Mouse (Mus musculus): ENCODE measurements around the gene Mapk1. TPM values are rescaled to one million over a fixed set of nuclear protein-coding genes. Genes with fewer than 3 reads are reported as not detected.

Mapk1 gene
- polyA plus RNA-seq (2015; fragmentation: Nextera tagmentation; extraction: Ambion mirVana) = 194 and 219 TPM in 2 replicates

DNA sequence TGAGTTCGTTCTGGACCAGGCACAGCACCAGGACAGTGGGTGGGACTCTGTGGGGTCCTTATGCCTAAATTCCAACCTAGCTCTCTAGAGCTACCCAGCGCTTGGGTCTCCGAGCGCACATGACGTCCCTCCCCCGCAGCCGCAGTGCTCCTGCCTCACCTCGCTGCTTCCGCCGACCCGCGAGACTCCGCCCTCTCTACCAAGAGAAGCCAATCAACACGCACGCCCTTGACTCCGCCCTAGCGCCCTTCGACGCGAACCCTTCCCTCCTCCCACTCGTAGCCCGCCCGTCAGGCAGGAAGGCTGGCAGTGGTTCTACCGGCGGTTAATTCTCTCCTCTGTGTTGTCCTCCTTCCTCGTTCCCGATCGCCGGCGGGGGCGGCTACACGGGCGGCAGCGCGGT, at the start of gene Mapk1:
Gene Mapk1, plus strand, starts transcription at position 252 of the 403 bp plus-strand sequence.

GRCm38 (mm10) chr16:17069511-17070443, 86.6 kb downstream of the Mapk1 start, which contains the start of gene Ypel1:
Gene Ypel1, plus strand, starts transcription at chr16:17069696.

Other genes with a start within 250 kb of the Mapk1 start
- 13.4 and 15.8 TPM in 2 replicates for gene Spag6l, start 153.9 kb upstream of the Mapk1 start, polyA plus RNA-seq (2015; fragmentation: Nextera tagmentation; extraction: Ambion mirVana)
- 0.36 TPM in 1 of 2 replicates, not detected in the other for gene Igll1, start 119.4 kb upstream of the Mapk1 start, polyA plus RNA-seq (2015; fragmentation: Nextera tagmentation; extraction: Ambion mirVana)
- 56.2 and 56.3 TPM in 2 replicates for gene Top3b, start 112.6 kb upstream of the Mapk1 start, polyA plus RNA-seq (2015; fragmentation: Nextera tagmentation; extraction: Ambion mirVana)
- 0.52 and 0.58 TPM in 2 replicates for gene Vpreb1, start 112.5 kb upstream of the Mapk1 start, polyA plus RNA-seq (2015; fragmentation: Nextera tagmentation; extraction: Ambion mirVana)
- 14.9 and 16.7 TPM in 2 replicates for gene Ppm1f, start 86.9 kb upstream of the Mapk1 start, polyA plus RNA-seq (2015; fragmentation: Nextera tagmentation; extraction: Ambion mirVana)
- gene Ypel1, start 86.3 kb downstream of the Mapk1 start, polyA plus RNA-seq (2015; fragmentation: Nextera tagmentation; extraction: Ambion mirVana) = 45.9 and 60.6 TPM in 2 replicates
- gene Ppil2, start 127.9 kb downstream of the Mapk1 start, polyA plus RNA-seq (2015; fragmentation: Nextera tagmentation; extraction: Ambion mirVana) = 97.5 and 103 TPM in 2 replicates
- gene 2610318N02Rik, start 141.8 kb downstream of the Mapk1 start, polyA plus RNA-seq (2015; fragmentation: Nextera tagmentation; extraction: Ambion mirVana) = 4.6 and 4.8 TPM in 2 replicates
- 24.5 and 25.6 TPM in 2 replicates for gene Sdf2l1, start 149.0 kb downstream of the Mapk1 start, polyA plus RNA-seq (2015; fragmentation: Nextera tagmentation; extraction: Ambion mirVana)
- gene Ydjc, start 161.2 kb downstream of the Mapk1 start, polyA plus RNA-seq (2015; fragmentation: Nextera tagmentation; extraction: Ambion mirVana) = 53.5 and 57.9 TPM in 2 replicates
- 2.7 and 3.2 TPM in 2 replicates for gene Ccdc116, start 163.8 kb downstream of the Mapk1 start, polyA plus RNA-seq (2015; fragmentation: Nextera tagmentation; extraction: Ambion mirVana)
- gene Ube2l3, start 219.3 kb downstream of the Mapk1 start, polyA plus RNA-seq (2015; fragmentation: Nextera tagmentation; extraction: Ambion mirVana) = 277 and 297 TPM in 2 replicates
- gene Rimbp3, start 225.2 kb downstream of the Mapk1 start, polyA plus RNA-seq (2015; fragmentation: Nextera tagmentation; extraction: Ambion mirVana) = 1.5 and 1.6 TPM in 2 replicates